Mouse (Mus musculus): ENCODE data around the gene Rdh16f1. TPM values are rescaled to one million over a fixed set of nuclear protein-coding genes. Genes with fewer than 3 reads are reported as not detected.
"Not testable (repeated sequence)": the region's sequence is repeated elsewhere in the genome, so short reads cannot be mapped to it uniquely, and the experiment has no call there.

Rdh16f1 gene
- polyA plus RNA-seq, 1 experiment from 2014 or later, result not detected

- ATAC-seq (ENCODE audit: insufficient read depth) (no peak), DNase-seq (no peak)
- no peaks in the 10 kb centered on the region for H3K9me3 ChIP-seq (ENCODE audit: low read depth, low read length)
- H3K27ac ChIP-seq (ENCODE audit: low read depth), result no peak overlapping the region
- H3K27me3 ChIP-seq (ENCODE audit: insufficient read depth, low read length), result no peaks in the 10 kb centered on the region
- no peak for TF ChIP-seq CTCF (IDR thresholded peaks at IDR 0.05; ENCODE audit: low read depth)
- H3K4me1 ChIP-seq (ENCODE audit: insufficient read depth), result no peaks in the 10 kb centered on the region
- no peak overlapping the region for H3K4me2 ChIP-seq
- no peaks in the 10 kb centered on the region for H3K36me3 ChIP-seq (ENCODE audit: insufficient read depth)
- no peak overlapping the region for H3K9ac ChIP-seq
- 87% methylated on average over 2 of the region's 2 CpGs for WGBS
- H3K4me3 ChIP-seq (ENCODE audit: low read depth, low read length), result no peak overlapping the region
Measured at GRCm38 (mm10) chr10:127801612-127802011, 42.0 kb downstream of the Rdh16f1 start.

- H3K4me1 ChIP-seq (ENCODE audit: insufficient read depth), result no peaks in the 10 kb centered on the region
- no peak overlapping the region for H3K27ac ChIP-seq (ENCODE audit: low read depth)
- no peak overlapping the region for H3K4me2 ChIP-seq
- no peak for ATAC-seq (ENCODE audit: insufficient read depth)
- no peak for DNase-seq
- no peaks in the 10 kb centered on the region for H3K27me3 ChIP-seq (ENCODE audit: insufficient read depth, low read length)
- no peak overlapping the region for H3K9ac ChIP-seq
- H3K9me3 ChIP-seq (ENCODE audit: low read depth, low read length), result no peaks in the 10 kb centered on the region
- WGBS, result 71% methylated on average over 5 of the region's 5 CpGs
- H3K36me3 ChIP-seq (ENCODE audit: insufficient read depth), result no peaks in the 10 kb centered on the region
- H3K4me3 ChIP-seq (ENCODE audit: low read depth, low read length), result no peak overlapping the region
- TF ChIP-seq CTCF (IDR thresholded peaks at IDR 0.05; ENCODE audit: low read depth), result no peak
Measured at GRCm38 (mm10) chr10:127802236-127802635, 42.6 kb downstream of the Rdh16f1 start.

- H3K27me3 ChIP-seq (ENCODE audit: insufficient read depth, low read length), result no peaks in the 10 kb centered on the region
- H3K4me1 ChIP-seq (ENCODE audit: insufficient read depth), result no peaks in the 10 kb centered on the region
- H3K4me3 ChIP-seq (ENCODE audit: low read depth, low read length), result no peak overlapping the region
- TF ChIP-seq CTCF (IDR thresholded peaks at IDR 0.05; ENCODE audit: low read depth), result no peak
- DNase-seq, result no peak
- no peak overlapping the region for H3K9ac ChIP-seq
- no peaks in the 10 kb centered on the region for H3K36me3 ChIP-seq (ENCODE audit: insufficient read depth)
- H3K9me3 ChIP-seq (ENCODE audit: low read depth, low read length), result no peaks in the 10 kb centered on the region
- no peak overlapping the region for H3K27ac ChIP-seq (ENCODE audit: low read depth)
- ATAC-seq (ENCODE audit: insufficient read depth), result no peak
- WGBS, result 57% methylated on average over 7 of the region's 7 CpGs
- H3K4me2 ChIP-seq, result no peak overlapping the region
Measured at GRCm38 (mm10) chr10:127804416-127804815, 44.8 kb downstream of the Rdh16f1 start.

- H3K4me3 ChIP-seq (ENCODE audit: low read depth, low read length), result no peak overlapping the region
- no peak for TF ChIP-seq CTCF (IDR thresholded peaks at IDR 0.05; ENCODE audit: low read depth)
- H3K27ac ChIP-seq (ENCODE audit: low read depth), result no peak overlapping the region
- ATAC-seq (ENCODE audit: insufficient read depth) (no peak), DNase-seq (no peak)
- H3K9me3 ChIP-seq (ENCODE audit: low read depth, low read length), result no peaks in the 10 kb centered on the region
- no peak overlapping the region for H3K4me2 ChIP-seq
- H3K9ac ChIP-seq, result no peak overlapping the region
- H3K27me3 ChIP-seq (ENCODE audit: insufficient read depth, low read length), result no peaks in the 10 kb centered on the region
- H3K36me3 ChIP-seq (ENCODE audit: insufficient read depth), result no peaks in the 10 kb centered on the region
- no peaks in the 10 kb centered on the region for H3K4me1 ChIP-seq (ENCODE audit: insufficient read depth)
Measured at GRCm38 (mm10) chr10:127815888-127816287, 56.3 kb downstream of the Rdh16f1 start.

GRCm38 (mm10) chr10:127817268-127817910, 57.8 kb downstream of the Rdh16f1 start:
- not testable (repeated sequence) for ATAC-seq (ENCODE audit: insufficient read depth); H3K9me3 ChIP-seq (ENCODE audit: low read depth, low read length); H3K36me3 ChIP-seq (ENCODE audit: insufficient read depth); H3K4me2 ChIP-seq; DNase-seq; H3K4me3 ChIP-seq (ENCODE audit: low read depth, low read length); H3K9ac ChIP-seq; H3K27ac ChIP-seq (ENCODE audit: low read depth); H3K4me1 ChIP-seq (ENCODE audit: insufficient read depth); H3K27me3 ChIP-seq (ENCODE audit: insufficient read depth, low read length)
- 59% methylated on average over 4 of the region's 4 CpGs for WGBS

GRCm38 (mm10) chr10:127821806-127822205, 62.2 kb downstream of the Rdh16f1 start:
- not testable (repeated sequence) for H3K27me3 ChIP-seq (ENCODE audit: insufficient read depth, low read length); H3K9ac ChIP-seq; H3K4me2 ChIP-seq; ATAC-seq (ENCODE audit: insufficient read depth); H3K36me3 ChIP-seq (ENCODE audit: insufficient read depth); H3K27ac ChIP-seq (ENCODE audit: low read depth); DNase-seq; H3K4me3 ChIP-seq (ENCODE audit: low read depth, low read length); H3K9me3 ChIP-seq (ENCODE audit: low read depth, low read length); H3K4me1 ChIP-seq (ENCODE audit: insufficient read depth)
- 80% methylated on average over 2 of the region's 2 CpGs for WGBS

- no peak overlapping the region for H3K4me3 ChIP-seq (ENCODE audit: low read depth, low read length)
- DNase-seq (peak; percentile 56), ATAC-seq (ENCODE audit: insufficient read depth) (no peak)
- TF ChIP-seq CTCF (IDR thresholded peaks at IDR 0.05; ENCODE audit: low read depth), result peak; percentile 58
- no peak overlapping the region for H3K27ac ChIP-seq (ENCODE audit: low read depth)
- H3K4me2 ChIP-seq, result no peak overlapping the region
- no peaks in the 10 kb centered on the region for H3K27me3 ChIP-seq (ENCODE audit: insufficient read depth, low read length)
- no peaks in the 10 kb centered on the region for H3K9me3 ChIP-seq (ENCODE audit: low read depth, low read length)
- H3K36me3 ChIP-seq (ENCODE audit: insufficient read depth), result no peaks in the 10 kb centered on the region
- H3K4me1 ChIP-seq (ENCODE audit: insufficient read depth), result no peaks in the 10 kb centered on the region
- WGBS, result 78% methylated on average over 6 of the region's 6 CpGs
- H3K9ac ChIP-seq, result no peak overlapping the region
Measured at GRCm38 (mm10) chr10:127825386-127825785, 65.8 kb downstream of the Rdh16f1 start.

GRCm38 (mm10) chr10:127829121-127829520, 69.5 kb downstream of the Rdh16f1 start:
- no peak for TF ChIP-seq CTCF (IDR thresholded peaks at IDR 0.05; ENCODE audit: low read depth)
- no peak for DNase-seq

GRCm38 (mm10) chr10:127834186-127834585, 74.6 kb downstream of the Rdh16f1 start:
- H3K9me3 ChIP-seq (ENCODE audit: low read depth, low read length); H3K4me3 ChIP-seq (ENCODE audit: low read depth, low read length); H3K4me1 ChIP-seq (ENCODE audit: insufficient read depth); H3K9ac ChIP-seq; H3K36me3 ChIP-seq (ENCODE audit: insufficient read depth); H3K27me3 ChIP-seq (ENCODE audit: insufficient read depth, low read length); ATAC-seq (ENCODE audit: insufficient read depth); H3K27ac ChIP-seq (ENCODE audit: low read depth); H3K4me2 ChIP-seq; DNase-seq: not testable (repeated sequence)
- WGBS, result 95% methylated on average over 1 of the region's 1 CpGs

More at GRCm38 (mm10) chr10:127829121-127829520, 69.5 kb downstream of the Rdh16f1 start:
- Histone ChIP-seq H3K4me3 (ENCODE audit: low read depth, low read length) (no peak overlapping the region), H3K36me3 (ENCODE audit: insufficient read depth) (no peaks in the 10 kb centered on the region), H3K4me2 (no peak overlapping the region), H3K27me3 (ENCODE audit: insufficient read depth, low read length) (no peaks in the 10 kb centered on the region), H3K27ac (ENCODE audit: low read depth) (no peak overlapping the region), H3K4me1 (ENCODE audit: insufficient read depth) (no peaks in the 10 kb centered on the region), H3K9me3 (ENCODE audit: low read depth, low read length) (no peaks in the 10 kb centered on the region), H3K9ac (no peak overlapping the region)
- 65% methylated on average over 3 of the region's 3 CpGs for WGBS
- ATAC-seq (ENCODE audit: insufficient read depth), result no peak
